Mouse (Mus musculus): ENCODE measurements around the gene Phactr3. TPM values are rescaled to one million over a fixed set of nuclear protein-coding genes. Genes with fewer than 3 reads are reported as not detected.

Phactr3 gene
- total and polyA plus RNA-seq, 3 experiments: 0.39 to 1.3 (median 0.64) TPM

DNA sequence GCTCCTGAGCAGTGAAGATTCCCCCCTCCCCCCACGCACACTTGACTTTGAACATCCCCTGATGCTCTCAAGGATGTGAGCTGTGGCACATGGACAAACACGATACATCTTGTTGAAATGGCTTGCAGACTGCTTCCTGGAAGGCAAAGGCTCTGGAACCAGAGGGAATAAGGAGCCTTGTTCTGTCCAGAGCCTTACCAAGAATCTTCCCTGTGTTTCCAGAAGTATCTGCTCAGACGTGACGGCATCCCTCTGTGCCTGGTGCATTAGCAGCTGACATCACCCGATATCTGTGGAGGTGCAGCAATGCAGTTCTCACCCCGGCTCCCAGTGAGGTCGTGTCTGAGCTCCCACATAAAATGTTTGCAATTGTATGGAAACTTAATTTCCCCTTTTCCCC is 201.0 kb downstream of the Phactr3 start:
- no peak overlapping the region for H3K9ac ChIP-seq (ENCODE audit: low read depth, low read length)
- H3K27me3 ChIP-seq (ENCODE audit: control insufficient read depth, insufficient read depth, low read length): no peaks in the 10 kb centered on the region
- TF ChIP-seq CTCF (IDR thresholded peaks at IDR 0.05): no peak
- no peak overlapping the region for H3K27ac ChIP-seq
- H3K79me2 ChIP-seq (replicated peaks; ENCODE audit: control insufficient read depth, insufficient read depth, low read length): no peaks in the 10 kb centered on the region
- 73% methylated on average over 7 of the region's 7 CpGs for WGBS
- DNase-seq: no peak
- H3K4me1 ChIP-seq (ENCODE audit: control insufficient read depth, insufficient read depth, low read length): no peaks in the 10 kb centered on the region
- intact Hi-C loops (cut with DNase I): no loop called here
- no peaks in the 10 kb centered on the region for H3K36me3 ChIP-seq (ENCODE audit: control insufficient read depth, insufficient read depth, low read length)
- H3K4me3 ChIP-seq: no peak overlapping the region

DNA sequence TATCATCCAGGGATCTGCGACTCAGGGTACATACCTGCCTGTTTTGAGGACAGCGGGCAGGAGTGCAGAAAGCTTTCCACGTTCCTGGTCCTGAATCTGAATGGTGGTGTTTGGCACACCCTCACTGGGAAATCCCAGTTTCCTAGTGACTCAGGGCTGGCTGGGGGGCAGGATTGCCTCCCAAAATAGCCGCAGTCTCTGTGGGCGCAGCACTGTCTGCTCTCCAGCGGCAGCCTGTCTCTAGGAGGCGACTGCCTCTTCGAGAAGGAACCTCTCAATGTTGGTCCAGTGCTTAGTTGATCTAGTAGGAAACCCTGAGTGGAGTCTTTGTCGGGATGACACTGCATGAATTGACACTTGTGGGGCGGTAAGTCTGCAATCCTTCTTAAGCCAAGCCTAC is 202.5 kb downstream of the Phactr3 start:
- WGBS: 55% methylated on average over 10 of the region's 10 CpGs
- DNase-seq: no peak
- no peak overlapping the region for H3K27ac ChIP-seq
- H3K79me2 ChIP-seq (replicated peaks; ENCODE audit: control insufficient read depth, insufficient read depth, low read length): no peaks in the 10 kb centered on the region
- no peaks in the 10 kb centered on the region for H3K27me3 ChIP-seq (ENCODE audit: control insufficient read depth, insufficient read depth, low read length)
- no peaks in the 10 kb centered on the region for H3K4me1 ChIP-seq (ENCODE audit: control insufficient read depth, insufficient read depth, low read length)
- TF ChIP-seq EP300 (IDR thresholded peaks at IDR 0.05; ENCODE audit: insufficient read depth, low read depth, low read length): no peak
- no peak overlapping the region for H3K9ac ChIP-seq (ENCODE audit: low read depth, low read length)
- no peaks in the 10 kb centered on the region for H3K36me3 ChIP-seq (ENCODE audit: control insufficient read depth, insufficient read depth, low read length)
- intact Hi-C loops (cut with DNase I): no loop called here
- H3K4me3 ChIP-seq: no peak overlapping the region

DNA sequence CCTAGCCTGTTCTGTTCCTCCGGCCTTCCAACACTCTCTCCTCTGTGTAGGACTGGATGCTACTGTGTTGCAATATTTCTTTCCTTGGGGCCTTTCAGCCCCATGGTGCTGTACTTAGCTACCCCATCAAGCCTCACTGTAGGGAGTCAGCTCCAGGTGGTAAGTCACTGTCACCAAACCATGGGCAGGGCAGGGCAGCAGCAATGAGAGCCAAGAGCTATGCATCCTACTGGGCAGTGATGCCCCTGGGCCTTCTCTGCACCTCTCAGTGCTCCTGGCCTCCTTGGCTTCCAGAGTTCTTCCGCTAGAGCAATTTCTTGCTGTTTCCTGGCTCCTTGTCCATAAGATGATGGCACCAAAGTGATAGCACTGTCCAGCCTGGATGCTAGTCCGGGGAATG is 205.6 kb downstream of the Phactr3 start:
- WGBS: 88% methylated on average over 3 of the region's 3 CpGs
- Histone ChIP-seq H3K4me3 (no peak overlapping the region), H3K9ac (ENCODE audit: low read depth, low read length) (no peak overlapping the region), H3K27me3 (ENCODE audit: control insufficient read depth, insufficient read depth, low read length) (no peaks in the 10 kb centered on the region), H3K4me1 (ENCODE audit: control insufficient read depth, insufficient read depth, low read length) (peaks cover 3% of the 10 kb centered on the region; the same call in 1 of the 2 replicates), H3K27ac (no peak overlapping the region), H3K36me3 (ENCODE audit: control insufficient read depth, insufficient read depth, low read length) (no peaks in the 10 kb centered on the region), H3K79me2 (replicated peaks; ENCODE audit: control insufficient read depth, insufficient read depth, low read length) (no peaks in the 10 kb centered on the region)
- peak in 1 of 2 experiments; percentile 1 for DNase-seq
- TF ChIP-seq CTCF (IDR thresholded peaks at IDR 0.05) (no peak), POLR2A (IDR thresholded peaks at IDR 0.05; ENCODE audit: insufficient read depth, low read depth, low read length) (no peak), EP300 (IDR thresholded peaks at IDR 0.05; ENCODE audit: insufficient read depth, low read depth, low read length) (no peak)
- intact Hi-C loops (cut with DNase I): no loop called here

DNA sequence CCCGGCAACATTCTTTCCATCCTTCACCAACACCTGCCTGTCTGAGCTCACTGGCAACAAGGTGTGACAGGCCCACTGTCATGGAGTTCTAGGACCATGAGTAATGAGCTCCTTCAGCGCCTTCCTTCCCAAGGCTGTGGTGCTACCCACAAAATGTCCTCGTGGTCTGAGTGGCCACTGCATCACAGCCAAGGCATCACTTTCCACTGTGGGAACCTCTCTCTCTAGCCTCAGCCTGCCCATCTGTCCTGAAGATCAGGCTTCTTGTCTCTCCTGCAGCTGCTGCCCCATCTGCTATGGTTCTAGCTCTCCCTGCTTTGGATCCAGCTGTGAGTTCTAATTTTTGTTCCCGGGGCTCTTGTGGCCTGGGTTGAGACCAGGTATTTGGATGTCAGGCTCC is 206.0 kb downstream of the Phactr3 start:
- intact Hi-C loops (cut with DNase I): no loop called here
- 67% methylated on average over 4 of the region's 4 CpGs for WGBS

DNA sequence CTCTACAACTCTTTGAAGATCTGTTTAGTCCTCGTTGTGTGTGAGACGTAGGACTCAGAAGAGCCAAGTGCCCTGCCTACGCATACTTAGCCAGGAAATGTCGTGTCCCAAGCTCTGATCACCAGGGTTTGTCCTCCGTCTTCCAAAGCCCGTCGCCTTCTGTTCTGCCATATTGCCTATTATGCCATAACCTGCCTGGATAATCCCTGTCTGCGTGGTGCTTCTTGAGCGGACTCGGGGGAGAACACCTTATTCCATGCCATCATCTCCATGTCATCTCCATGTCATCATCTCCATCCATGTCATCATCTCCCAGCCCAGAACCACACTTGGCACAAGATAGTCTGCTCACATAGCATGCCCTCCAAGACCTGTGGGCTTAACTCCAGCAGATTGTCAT is 207.3 kb downstream of the Phactr3 start:
- DNase-seq: peak in 1 of 2 experiments; percentile 1
- TF ChIP-seq POLR2A (IDR thresholded peaks at IDR 0.05; ENCODE audit: insufficient read depth, low read depth, low read length) (no peak), CTCF (IDR thresholded peaks at IDR 0.05) (no peak), EP300 (IDR thresholded peaks at IDR 0.05; ENCODE audit: insufficient read depth, low read depth, low read length) (no peak)
- Histone ChIP-seq H3K79me2 (replicated peaks; ENCODE audit: control insufficient read depth, insufficient read depth, low read length) (no peaks in the 10 kb centered on the region), H3K4me1 (ENCODE audit: control insufficient read depth, insufficient read depth, low read length) (peaks cover 3% of the 10 kb centered on the region; the same call in 1 of the 2 replicates), H3K36me3 (ENCODE audit: control insufficient read depth, insufficient read depth, low read length) (no peaks in the 10 kb centered on the region), H3K27me3 (ENCODE audit: control insufficient read depth, insufficient read depth, low read length) (no peaks in the 10 kb centered on the region), H3K4me3 (no peak overlapping the region), H3K27ac (no peak overlapping the region), H3K9ac (ENCODE audit: low read depth, low read length) (no peak overlapping the region)
- intact Hi-C loops (cut with DNase I): no loop called here
- 91% methylated on average over 10 of the region's 10 CpGs for WGBS

More for the DNA sequence above, 206.0 kb downstream of the Phactr3 start:
- H3K36me3 ChIP-seq (ENCODE audit: control insufficient read depth, insufficient read depth, low read length): no peaks in the 10 kb centered on the region
- H3K4me1 ChIP-seq (ENCODE audit: control insufficient read depth, insufficient read depth, low read length): peaks cover 3% of the 10 kb centered on the region; the same call in 1 of the 2 replicates
- H3K4me3 ChIP-seq: no peak overlapping the region
- peak in 1 of 2 experiments; percentile 0 for DNase-seq
- H3K79me2 ChIP-seq (replicated peaks; ENCODE audit: control insufficient read depth, insufficient read depth, low read length): no peaks in the 10 kb centered on the region
- no peak overlapping the region for H3K9ac ChIP-seq (ENCODE audit: low read depth, low read length)
- H3K27ac ChIP-seq: no peak overlapping the region
- H3K27me3 ChIP-seq (ENCODE audit: control insufficient read depth, insufficient read depth, low read length): no peaks in the 10 kb centered on the region
- TF ChIP-seq POLR2A (IDR thresholded peaks at IDR 0.05; ENCODE audit: insufficient read depth, low read depth, low read length): no peak
- no peak for TF ChIP-seq EP300 (IDR thresholded peaks at IDR 0.05; ENCODE audit: insufficient read depth, low read depth, low read length)
- no peak for TF ChIP-seq CTCF (IDR thresholded peaks at IDR 0.05)

DNA sequence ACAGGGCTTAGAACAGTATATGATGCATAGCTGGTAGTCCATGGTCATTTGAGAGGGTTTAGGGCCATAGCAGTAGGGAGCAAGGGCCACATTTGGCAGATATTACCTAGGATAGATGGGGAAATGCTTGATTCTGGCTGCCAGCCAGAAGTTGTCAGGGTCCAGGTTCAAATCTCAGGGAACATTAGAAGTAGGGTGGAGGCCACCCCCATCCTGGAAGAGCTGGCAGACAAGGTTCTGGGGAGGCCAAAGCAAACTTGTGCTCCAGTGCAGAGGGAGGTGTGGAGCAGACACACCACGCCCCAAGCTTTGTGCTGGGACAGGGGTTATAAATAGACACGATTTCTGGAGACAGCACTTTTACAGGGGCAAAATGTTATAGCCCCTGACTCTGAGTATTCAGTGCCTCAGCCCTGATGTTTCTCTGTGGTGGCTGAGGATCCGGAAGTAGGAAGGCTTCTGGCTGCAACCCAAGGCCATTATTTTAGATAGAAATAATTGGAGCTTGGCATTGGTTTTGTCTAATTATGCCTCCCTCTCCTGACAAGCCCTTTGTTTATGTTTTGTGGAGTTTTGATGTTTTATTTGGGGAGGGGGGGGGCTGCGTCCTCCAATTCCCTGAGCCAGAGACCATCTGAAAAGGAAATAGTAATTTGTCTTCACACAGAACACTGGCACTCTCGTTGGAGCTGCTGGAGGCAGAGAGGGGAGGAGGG is 208.1 kb downstream of the Phactr3 start:
- TF ChIP-seq EP300 (IDR thresholded peaks at IDR 0.05; ENCODE audit: insufficient read depth, low read depth, low read length) (no peak), POLR2A (IDR thresholded peaks at IDR 0.05; ENCODE audit: insufficient read depth, low read depth, low read length) (no peak), CTCF (IDR thresholded peaks at IDR 0.05) (no peak)
- H3K9ac ChIP-seq (ENCODE audit: low read depth, low read length): no peak overlapping the region

More for the DNA sequence above, 208.1 kb downstream of the Phactr3 start:
- peak in 1 of 2 experiments; percentile 1 for DNase-seq
- H3K36me3 ChIP-seq (ENCODE audit: control insufficient read depth, insufficient read depth, low read length): no peaks in the 10 kb centered on the region
- no peak overlapping the region for H3K4me3 ChIP-seq
- H3K27me3 ChIP-seq (ENCODE audit: control insufficient read depth, insufficient read depth, low read length): no peaks in the 10 kb centered on the region
- WGBS: 10% methylated on average over 5 of the region's 5 CpGs
- peaks cover 3% of the 10 kb centered on the region; the same call in 1 of the 2 replicates for H3K4me1 ChIP-seq (ENCODE audit: control insufficient read depth, insufficient read depth, low read length)
- peak overlapping the region; percentile 61; the same call in 1 of the 2 replicates for H3K27ac ChIP-seq
- H3K79me2 ChIP-seq (replicated peaks; ENCODE audit: control insufficient read depth, insufficient read depth, low read length): no peaks in the 10 kb centered on the region
- intact Hi-C loops (cut with DNase I): no loop called here

All from heart, adult 2 months (tissue).